Mouse (Mus musculus) G1E (cell line): ENCODE measurements around the gene Mapt.

Source experiments
- CTCF ChIP-seq: IDR thresholded peaks from 2 replicates; pipeline ENCODE4 v1.5.1; 2012; ENCODE audit warnings: low read depth, low read length, inconsistent platforms, mixed read lengths
- GATA1 ChIP-seq: IDR thresholded peaks from 2 replicates; pipeline ENCODE4 v1.6.1; 2012; ENCODE audit warnings: borderline replicate concordance, low read length, inconsistent platforms, mixed read lengths
- GATA2 ChIP-seq: IDR thresholded peaks from 2 replicates; pipeline ENCODE4 v1.6.1; 2012; ENCODE audit warnings: low read depth, low read length, inconsistent platforms, borderline replicate concordance
- POLR2AphosphoS5 ChIP-seq: IDR thresholded peaks from 2 replicates; pipeline ENCODE4 v1.6.1; 2012; ENCODE audit warnings: low read depth, low read length, inconsistent platforms; ENCODE audit not compliant: insufficient replicate concordance

- no peak for TF ChIP-seq CTCF
- TF ChIP-seq GATA1, result no peak
- TF ChIP-seq POLR2AphosphoS5, result no peak
- no peak for TF ChIP-seq GATA2
Measured at GRCm38 (mm10) chr11:104279049-104279448, 47.9 kb downstream of the Mapt start.
